ENCODE assay signal across 8 mouse cellular contexts in genomic region chr13:20306180-20307177, GRCm38 (mm10).
DNase-seq lines count a peak whose midpoint lies in the region; ATAC-seq and TF ChIP-seq lines count a peak whose summit lies in the region.

No protein-coding gene starts in this region.

- H3K27ac ChIP-seq in heart, embryonic 12.5 days (ENCODE audit: poor library complexity, severe bottlenecking), result no peak overlapping the region
- H3K27ac ChIP-seq in midbrain, postnatal 0 days (ENCODE audit: low read depth, low read length), result no peak overlapping the region

- ATAC-seq in common myeloid progenitor, adult 5-6 weeks (replicated peaks; ENCODE audit: low read depth, poor library complexity, severe bottlenecking), result peak; percentile 78
- no peak; the same call in 1 of the 2 replicates for ATAC-seq in heart, embryonic 12.5 days (ENCODE audit: insufficient number of reproducible peaks, low FRiP score)
- 0 out of 2 replicates have a peak, but pooled peaks have one; percentile 38 for ATAC-seq in midbrain, postnatal 0 days (ENCODE audit: low FRiP score)
- no peak for ATAC-seq in inflammation-experienced regulatory T-cells, adult 6 months

- no peaks in the 10 kb centered on the region for H3K9me3 ChIP-seq in heart, embryonic 12.5 days (replicated peaks)
- H3K9me3 ChIP-seq in midbrain, postnatal 0 days (ENCODE audit: low read length), result no peaks in the 10 kb centered on the region

- no peak overlapping the region for H3K9ac ChIP-seq in heart, embryonic 12.5 days
- no peak overlapping the region for H3K9ac ChIP-seq in midbrain, postnatal 0 days (replicated peaks; ENCODE audit: low read length, poor library complexity, severe bottlenecking)

- DNase-seq in layer of hippocampus, adult 18-20 months (ENCODE audit: low spot score in 2 of 2), result peak; percentile 22 to 40
- DNase-seq in layer of hippocampus, postnatal 14 days (ENCODE audit: low spot score in 2 of 2), result no peak
- DNase-seq in midbrain, postnatal 0 days (ENCODE audit: low spot score), result no peak
- no peak for DNase-seq in embryo, embryonic 11 days
- DNase-seq in lung, postnatal 36 days, result no peak

- no peak for TF ChIP-seq CTCF in midbrain, postnatal 0 days (IDR thresholded peaks at IDR 0.05)

- H3K4me1 ChIP-seq in heart, embryonic 12.5 days (replicated peaks), result peaks cover 13% of the 10 kb centered on the region
- H3K4me1 ChIP-seq in midbrain, postnatal 0 days (ENCODE audit: insufficient read depth, low read length), result 0 out of 2 replicates have a peak, but pooled peaks cover 2% of the 10 kb centered on the region

- H3K27me3 ChIP-seq in heart, embryonic 12.5 days (replicated peaks), result no peaks in the 10 kb centered on the region
- H3K27me3 ChIP-seq in midbrain, postnatal 0 days (ENCODE audit: insufficient read depth, low read length), result no peaks in the 10 kb centered on the region

- no peaks in the 10 kb centered on the region for H3K36me3 ChIP-seq in heart, embryonic 12.5 days
- no peaks in the 10 kb centered on the region for H3K36me3 ChIP-seq in midbrain, postnatal 0 days (ENCODE audit: insufficient read depth, low read length)

- H3K4me3 ChIP-seq in heart, embryonic 12.5 days, result no peak overlapping the region
- H3K4me3 ChIP-seq in midbrain, postnatal 0 days (ENCODE audit: low read depth, low read length), result no peak overlapping the region

- peak overlapping the region; percentile 6; the same call in 1 of the 2 replicates for H3K4me2 ChIP-seq in heart, embryonic 12.5 days
- H3K4me2 ChIP-seq in midbrain, postnatal 0 days (ENCODE audit: low read depth, low read length, poor library complexity, severe bottlenecking), result no peak overlapping the region

- WGBS in heart, embryonic 12.5 days, result 47% methylated on average over 5 of the region's 5 CpGs
- 43% methylated on average over 5 of the region's 5 CpGs for WGBS in midbrain, postnatal 0 days

Comparison
In these comparisons a context has a peak if more than half of its experiments do, and no peak if none do; other contexts are left out.
1. DNase-seq: peak in layer of hippocampus, adult 18-20 months (2 of 2); none in layer of hippocampus, postnatal 14 days (0 of 2), midbrain, postnatal 0 days (single experiment), embryo, embryonic 11 days (single experiment) and lung, postnatal 36 days (single experiment).
2. ATAC-seq: peak in common myeloid progenitor, adult 5-6 weeks (single experiment) and midbrain, postnatal 0 days (single experiment); none in heart, embryonic 12.5 days (single experiment) and inflammation-experienced regulatory T-cells, adult 6 months (single experiment).